Mouse (Mus musculus): ENCODE data around the gene Fxr1.

- TF ChIP-seq CTCF (conservative IDR thresholded peaks at IDR 0.05; ENCODE audit: insufficient read depth, insufficient read length, low read depth, low read length) (no peak), POLR2A (IDR thresholded peaks at IDR 0.05; ENCODE audit: low read depth, low read length) (no peak)
Observed at GRCm38 (mm10) chr3:34119869-34120268, 100.1 kb downstream of the Fxr1 start.
